Mouse (Mus musculus): ENCODE data around the gene Mreg.
A peak's percentile ranks its signal among the peaks of the same experiment; 100 is the strongest.
"Not testable (repeated sequence)": the region's sequence is repeated elsewhere in the genome, so short reads cannot be mapped to it uniquely, and the experiment has no call there.

Mreg gene

GRCm38 (mm10) chr1:72211701-72212699 lies at the start of gene Mreg:
Gene Mreg (minus strand): TSS chr1:72212307.
- DNase-seq: peak; percentile 55

GRCm38 (mm10) chr1:72256381-72257256 lies 44.5 kb upstream of the Mreg start:
- DNase-seq: no peak

- no peak for DNase-seq
These were observed 43.7 kb upstream of the Mreg start for GRCm38 (mm10) chr1:72255854-72256175.

GRCm38 (mm10) chr1:72255062-72255853 lies 43.2 kb upstream of the Mreg start:
- DNase-seq: peak; percentile 60

- peak; percentile 93 for DNase-seq
These were observed 42.5 kb upstream of the Mreg start for GRCm38 (mm10) chr1:72254545-72255061.

GRCm38 (mm10) chr1:72253881-72254491 lies 41.9 kb upstream of the Mreg start:
- DNase-seq: no peak

GRCm38 (mm10) chr1:72251806-72252205 lies 39.7 kb upstream of the Mreg start:
- no peak for DNase-seq

GRCm38 (mm10) chr1:72248226-72248737 lies 36.2 kb upstream of the Mreg start:
- DNase-seq: not testable (repeated sequence)

- DNase-seq: no peak
These were observed 32.4 kb upstream of the Mreg start for GRCm38 (mm10) chr1:72244317-72245036.

- DNase-seq: peak; percentile 98
These were observed 31.7 kb upstream of the Mreg start for GRCm38 (mm10) chr1:72243656-72244316.

- DNase-seq: no peak
These were observed 30.6 kb upstream of the Mreg start for GRCm38 (mm10) chr1:72242581-72243143.

- DNase-seq: not testable (repeated sequence)
These were observed 27.0 kb upstream of the Mreg start for GRCm38 (mm10) chr1:72239113-72239512.

GRCm38 (mm10) chr1:72238016-72238580 lies 26.0 kb upstream of the Mreg start:
- DNase-seq: no peak

- DNase-seq: peak; percentile 65
These were observed 25.1 kb upstream of the Mreg start for GRCm38 (mm10) chr1:72237007-72237775.

GRCm38 (mm10) chr1:72236363-72237006 lies 24.4 kb upstream of the Mreg start:
- peak; percentile 80 for DNase-seq

- DNase-seq: not testable (repeated sequence)
These were observed 20.5 kb upstream of the Mreg start for GRCm38 (mm10) chr1:72232592-72232991.

GRCm38 (mm10) chr1:72228974-72229373 lies 16.9 kb upstream of the Mreg start:
- DNase-seq: peak; percentile 62

GRCm38 (mm10) chr1:72227546-72227945 lies 15.4 kb upstream of the Mreg start:
- DNase-seq: no peak
